Mouse (Mus musculus) liver, embryonic 14.5 days (tissue): Measurements from ENCODE around the gene Platr17.

Experiments
- CTCF ChIP-seq: IDR thresholded peaks from 2 replicates; pipeline ENCODE4 v1.5.1; 2016; ENCODE audit warnings: antibody characterized with exemption, low read depth, control low read depth
- EP300 ChIP-seq: IDR thresholded peaks from 2 replicates; pipeline ENCODE4 v1.6.1; 2016; ENCODE audit warnings: antibody characterized with exemption, low read depth

DNA sequence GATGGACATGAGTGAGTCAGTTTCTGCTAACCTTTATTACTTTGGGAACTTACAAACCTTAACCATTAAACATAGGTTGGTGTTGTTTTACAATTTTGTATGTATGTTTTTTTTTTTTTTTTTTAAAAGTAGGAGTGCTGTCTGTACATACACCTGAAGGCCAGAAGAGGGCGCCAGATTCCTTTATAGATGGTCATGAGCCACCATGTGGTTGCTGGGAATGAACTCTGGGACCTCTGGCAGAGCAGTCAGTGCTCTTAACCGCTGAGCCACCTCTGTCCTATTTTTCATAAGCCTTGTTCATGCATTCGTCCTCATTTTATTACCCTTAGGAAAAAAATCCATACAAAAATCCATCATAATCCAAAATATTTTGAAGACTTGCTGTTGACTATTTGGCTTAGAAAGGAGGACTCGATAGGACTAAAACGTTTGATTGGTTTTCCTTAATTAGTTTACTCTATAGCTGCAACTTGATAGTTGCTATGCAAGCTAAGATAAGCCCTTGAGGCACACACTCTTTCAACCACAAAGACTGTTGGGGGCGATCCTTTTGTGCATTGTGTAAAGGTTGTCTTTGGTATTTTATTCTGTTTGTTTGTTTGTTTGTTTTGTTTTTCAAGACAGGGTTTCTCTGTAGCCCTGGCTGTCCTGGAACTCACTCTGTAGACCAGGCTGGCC, 7.7 kb upstream of the Platr17 start:
- peak; percentile 85 for TF ChIP-seq CTCF
- TF ChIP-seq EP300 = no peak
